Mouse (Mus musculus) lung, postnatal 0 days (tissue): Measurements from ENCODE around the gene Raver2.

Experiments
- CTCF ChIP-seq: IDR thresholded peaks from 2 replicates; pipeline ENCODE4 v1.5.1; 2016; ENCODE audit warnings: antibody characterized with exemption, mild to moderate bottlenecking
- EP300 ChIP-seq: IDR thresholded peaks from 2 replicates; pipeline ENCODE4 v1.6.1; 2016; ENCODE audit warnings: antibody characterized with exemption, mild to moderate bottlenecking, control low read depth

DNA sequence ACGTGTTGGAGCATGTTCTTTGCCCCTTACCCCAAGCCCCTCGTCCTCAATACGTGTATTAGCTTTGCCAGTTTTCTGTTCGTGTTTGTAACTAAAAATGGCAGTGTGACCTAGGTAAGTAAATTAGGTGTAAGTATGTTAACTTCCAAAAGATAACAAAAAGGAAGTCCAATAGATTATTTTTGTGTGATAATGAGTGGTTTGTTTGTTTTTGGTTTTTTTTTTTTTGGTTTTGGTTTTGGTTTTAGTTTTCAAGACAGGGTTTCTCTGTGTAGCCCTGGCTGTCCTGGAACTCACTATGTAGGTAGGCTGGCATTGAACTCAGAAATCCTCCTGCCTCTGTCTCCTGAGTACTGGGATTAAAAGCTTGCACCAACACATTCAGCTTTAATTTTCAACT, 2.8 kb downstream of the Raver2 start:
- TF ChIP-seq CTCF = no peak
- no peak for TF ChIP-seq EP300
